Mouse (Mus musculus): ENCODE data around the gene Lix1l.

Lix1l gene

DNA sequence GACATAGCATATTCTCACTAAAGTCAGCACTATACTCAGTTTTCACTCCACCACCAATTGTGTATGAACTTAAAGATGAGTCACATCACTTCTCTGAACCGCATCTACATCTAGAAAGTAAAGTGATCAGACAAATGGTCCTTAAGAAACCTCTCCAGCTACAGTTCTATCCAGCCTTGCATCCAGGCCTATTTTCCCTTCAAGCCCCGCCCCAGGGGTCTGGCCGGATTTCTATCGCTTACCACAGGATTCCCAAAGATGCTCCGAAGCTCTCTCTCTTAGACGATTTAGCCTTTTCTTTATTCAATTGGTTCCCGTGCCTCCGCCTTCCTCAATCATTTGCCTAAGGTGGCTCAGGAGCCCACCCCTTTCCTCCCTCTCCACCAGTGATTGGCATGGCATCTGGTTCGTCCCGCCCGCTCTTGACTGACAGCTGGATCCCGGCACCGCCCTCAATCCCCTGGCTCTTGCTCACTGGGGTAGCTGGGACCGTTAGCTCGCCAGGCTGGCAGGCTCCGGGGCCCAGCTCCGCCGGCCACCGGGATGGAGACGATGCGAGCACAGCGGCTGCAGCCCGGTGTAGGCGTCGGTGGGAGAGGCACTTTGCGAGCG lies at the start of gene Lix1l:
Lix1l (plus strand) TSS at position 511 of the 612 bp plus-strand sequence.
- under 1% methylated on average over 27 of the region's 27 CpGs for WGBS

DNA sequence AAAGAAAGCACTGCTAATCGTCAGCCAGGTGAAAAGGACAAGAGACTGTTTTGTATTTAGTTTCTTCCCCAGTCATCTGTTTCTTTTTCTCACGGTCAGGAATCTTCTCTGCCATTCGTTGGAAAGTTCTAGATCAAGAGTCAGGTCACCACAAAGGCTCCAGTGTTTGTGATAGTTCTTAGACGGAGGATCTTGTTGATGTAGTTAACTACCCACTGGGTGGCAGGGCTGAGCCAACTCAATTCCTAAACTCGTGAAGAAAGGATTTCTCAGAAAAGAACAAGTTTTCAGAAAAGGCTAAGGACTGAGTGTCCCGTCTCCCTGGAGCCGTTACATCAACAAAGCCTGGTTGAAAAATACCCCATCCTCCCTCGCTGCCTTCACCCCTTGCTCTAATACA lies 49.7 kb upstream of the Lix1l start:
- 5% methylated on average over 8 of the region's 8 CpGs for WGBS

DNA sequence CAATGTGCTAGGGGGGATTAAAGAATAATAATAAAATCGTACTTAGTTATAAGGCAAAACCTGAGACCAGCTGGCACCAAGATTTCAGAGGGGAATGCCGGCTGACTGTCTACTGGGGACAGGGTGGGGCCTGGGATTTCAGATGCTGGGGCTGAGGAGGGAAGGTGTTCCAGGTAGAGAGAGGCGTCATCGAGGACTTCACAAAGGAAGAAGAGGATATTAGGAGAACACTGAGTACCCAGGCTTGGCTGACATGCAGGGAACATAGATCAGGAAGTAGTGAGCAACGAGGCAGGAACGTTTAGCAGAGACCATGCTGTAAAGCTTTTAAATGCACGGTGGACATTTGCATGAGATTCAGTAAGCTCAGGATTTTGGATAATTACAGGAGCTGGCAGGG lies 49.1 kb upstream of the Lix1l start:
- 64% methylated on average over 7 of the region's 7 CpGs for WGBS

- WGBS, result 88% methylated on average over 6 of the region's 6 CpGs
These were observed 47.3 kb upstream of the Lix1l start for GRCm38 (mm10) chr3:96553601-96554000.

GRCm38 (mm10) chr3:96554251-96554650 lies 46.7 kb upstream of the Lix1l start:
- WGBS, result 92% methylated on average over 6 of the region's 6 CpGs

GRCm38 (mm10) chr3:96555041-96555596 lies 45.8 kb upstream of the Lix1l start:
- 52% methylated on average over 12 of the region's 12 CpGs for WGBS

- 82% methylated on average over 15 of the region's 15 CpGs for WGBS
These were observed 44.8 kb upstream of the Lix1l start for GRCm38 (mm10) chr3:96555999-96556614.

DNA sequence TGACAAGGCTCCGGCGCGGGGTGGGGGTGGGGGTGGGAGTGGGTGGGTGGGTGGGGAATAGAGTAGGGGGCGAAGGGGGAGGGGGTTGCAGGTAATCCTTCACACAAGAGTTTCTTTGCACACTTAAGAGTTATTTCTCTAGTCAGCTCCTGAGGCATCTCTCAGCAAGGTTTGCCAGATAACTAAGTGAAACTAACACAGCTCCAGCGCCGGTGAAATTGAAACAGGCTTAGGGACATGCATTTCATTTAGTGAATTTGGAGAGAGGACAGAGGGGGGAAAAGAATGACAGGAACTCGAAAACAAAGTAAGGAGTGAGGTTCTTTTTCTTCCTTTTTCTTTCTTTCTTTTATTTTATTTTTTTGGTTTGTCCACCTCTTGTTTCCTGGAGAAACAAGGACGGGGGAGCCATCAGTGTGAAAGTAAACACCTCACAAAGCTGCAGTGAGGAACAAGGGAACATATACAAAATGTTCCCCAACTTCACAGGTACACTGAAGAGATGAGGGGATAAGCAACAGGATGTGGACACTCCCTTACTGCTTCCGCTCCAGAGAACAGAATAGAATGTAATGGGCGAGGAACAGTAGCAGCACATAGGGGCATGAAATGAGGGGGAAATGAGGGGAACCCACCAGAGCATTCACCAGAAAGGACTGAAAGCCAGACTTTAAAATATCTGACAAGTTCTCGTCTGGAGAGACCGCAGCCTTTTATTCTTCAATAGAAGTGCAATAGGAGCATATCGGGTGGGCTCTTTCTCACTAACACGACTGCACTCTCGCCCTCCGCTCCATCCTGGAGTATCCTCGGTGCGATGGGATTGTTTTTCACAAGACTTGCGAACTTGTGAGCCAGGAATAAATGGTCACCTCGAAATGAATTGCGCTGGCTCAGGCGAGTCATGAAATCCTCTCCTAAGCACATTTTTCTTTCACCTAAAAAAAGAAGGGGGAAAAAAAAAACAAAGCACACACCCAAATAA lies 44.0 kb upstream of the Lix1l start:
- 11% methylated on average over 22 of the region's 22 CpGs for WGBS

- WGBS, result under 1% methylated on average over 26 of the region's 26 CpGs
These were observed 43.3 kb upstream of the Lix1l start, which contains the start of gene Txnip for GRCm38 (mm10) chr3:96557694-96558093. TSS of gene Txnip (plus strand) at chr3:96557957.

DNA sequence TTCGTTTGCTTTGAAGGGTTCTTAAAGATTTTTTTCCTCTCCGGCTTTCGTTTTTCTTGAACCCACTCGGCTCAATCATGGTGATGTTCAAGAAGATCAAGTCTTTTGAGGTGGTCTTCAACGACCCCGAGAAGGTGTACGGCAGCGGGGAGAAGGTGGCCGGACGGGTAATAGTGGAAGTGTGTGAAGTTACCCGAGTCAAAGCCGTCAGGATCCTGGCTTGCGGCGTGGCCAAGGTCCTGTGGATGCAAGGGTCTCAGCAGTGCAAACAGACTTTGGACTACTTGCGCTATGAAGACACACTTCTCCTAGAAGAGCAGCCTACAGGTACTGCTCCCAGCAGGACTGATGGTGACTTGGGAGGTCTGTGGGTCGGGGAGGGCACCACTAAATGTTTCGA lies 42.8 kb upstream of the Lix1l start:
- 6% methylated on average over 17 of the region's 17 CpGs for WGBS

DNA sequence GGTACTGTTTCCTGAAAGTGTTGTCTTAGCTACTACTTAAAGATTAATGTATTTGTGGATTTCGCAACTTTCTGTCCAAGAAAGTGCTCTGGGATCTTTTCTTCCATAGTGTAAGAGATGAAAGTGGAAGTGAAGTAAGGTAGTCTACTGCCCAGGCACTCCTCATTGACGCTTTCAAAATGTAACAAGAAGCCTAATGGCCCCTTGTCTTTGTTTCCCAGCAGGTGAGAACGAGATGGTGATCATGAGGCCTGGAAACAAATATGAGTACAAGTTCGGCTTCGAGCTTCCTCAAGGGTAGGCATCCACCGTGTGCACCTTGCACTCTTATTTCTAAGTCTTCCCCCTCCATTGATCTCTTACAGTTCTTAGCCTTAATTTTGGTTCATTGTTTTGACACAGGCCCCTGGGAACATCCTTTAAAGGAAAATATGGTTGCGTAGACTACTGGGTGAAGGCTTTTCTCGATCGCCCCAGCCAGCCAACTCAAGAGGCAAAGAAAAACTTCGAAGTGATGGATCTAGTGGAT lies 42.2 kb upstream of the Lix1l start:
- 50% methylated on average over 10 of the region's 10 CpGs for WGBS

GRCm38 (mm10) chr3:96559398-96559910 lies 41.5 kb upstream of the Lix1l start:
- WGBS, result 67% methylated on average over 12 of the region's 12 CpGs

DNA sequence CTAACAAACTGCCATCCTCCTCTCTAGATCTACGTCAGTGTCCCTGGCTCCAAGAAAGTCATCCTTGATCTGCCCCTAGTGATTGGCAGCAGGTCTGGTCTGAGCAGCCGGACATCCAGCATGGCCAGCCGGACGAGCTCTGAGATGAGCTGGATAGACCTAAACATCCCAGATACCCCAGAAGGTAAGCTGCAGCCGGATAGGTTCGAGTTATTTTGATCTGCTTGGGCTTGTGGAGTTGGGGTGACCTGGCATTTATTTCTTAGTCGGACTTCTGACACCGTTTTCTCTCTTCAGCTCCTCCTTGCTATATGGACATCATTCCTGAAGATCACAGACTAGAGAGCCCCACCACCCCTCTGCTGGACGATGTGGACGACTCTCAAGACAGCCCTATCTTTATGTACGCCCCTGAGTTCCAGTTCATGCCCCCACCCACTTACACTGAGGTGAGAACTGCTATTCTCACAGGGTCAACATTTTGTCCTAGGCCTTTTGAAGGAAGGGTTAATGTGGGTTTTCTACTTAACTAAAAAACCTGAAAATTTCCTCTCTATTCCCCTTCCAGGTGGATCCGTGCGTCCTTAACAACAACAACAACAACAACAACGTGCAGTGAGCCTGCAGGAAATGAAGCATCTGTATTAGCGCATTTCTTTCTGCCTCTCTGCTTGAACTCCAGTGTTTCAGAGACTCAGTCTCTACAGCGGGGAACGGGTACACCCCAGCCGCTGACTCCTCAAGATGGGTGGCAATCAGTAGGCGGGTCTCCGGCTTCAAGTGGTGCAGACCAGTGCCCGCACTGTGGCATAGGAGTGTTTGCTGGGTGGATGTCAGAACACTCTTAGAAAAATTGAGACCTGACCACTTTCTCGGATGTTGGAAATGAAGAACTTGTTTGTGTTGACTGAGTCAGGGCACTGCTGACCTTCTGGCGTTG lies 40.8 kb upstream of the Lix1l start:
- 73% methylated on average over 23 of the region's 23 CpGs for WGBS

- WGBS, result 76% methylated on average over 9 of the region's 9 CpGs
These were observed 39.9 kb upstream of the Lix1l start for GRCm38 (mm10) chr3:96560881-96561668.

DNA sequence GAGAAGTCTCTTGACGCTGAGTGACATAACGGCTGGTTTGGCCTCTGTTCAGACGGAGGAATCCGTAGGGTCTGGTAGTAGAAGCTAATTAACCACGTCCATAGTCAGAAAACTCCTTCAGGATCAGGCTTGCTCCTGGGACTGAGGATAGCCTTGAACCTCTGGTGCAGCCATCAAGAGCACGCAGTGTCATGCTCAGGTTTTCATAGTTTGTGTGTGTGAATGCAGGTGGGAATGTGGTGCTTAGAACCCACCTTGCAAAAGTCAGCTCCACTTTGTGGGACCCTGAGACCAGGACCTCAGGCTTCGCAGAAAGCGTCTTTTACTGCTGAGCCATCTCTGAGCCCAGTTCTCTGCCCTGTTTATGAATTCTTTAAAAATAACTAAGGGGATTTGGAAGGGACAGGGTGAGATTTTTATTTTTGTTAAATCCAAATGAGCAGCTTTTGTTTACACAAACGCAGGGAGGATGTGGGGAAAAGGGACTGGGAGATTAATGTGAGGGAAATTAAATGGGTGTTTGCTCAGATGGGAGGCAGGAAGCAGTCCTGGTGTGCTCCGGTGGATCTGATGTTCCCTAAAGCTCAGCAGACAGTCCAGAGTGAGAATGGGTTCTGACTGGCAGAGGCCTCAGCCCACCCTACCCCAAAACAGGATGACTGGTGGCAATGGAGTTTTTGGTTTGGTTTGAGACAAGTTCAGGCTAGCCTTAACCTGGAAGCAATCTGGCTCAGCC lies 38.8 kb upstream of the Lix1l start:
- WGBS, result 62% methylated on average over 10 of the region's 10 CpGs

- 94% methylated on average over 8 of the region's 8 CpGs for WGBS
These were observed 37.7 kb upstream of the Lix1l start for GRCm38 (mm10) chr3:96563267-96563666.

- WGBS, result 51% methylated on average over 10 of the region's 10 CpGs
These were observed 36.9 kb upstream of the Lix1l start for GRCm38 (mm10) chr3:96563911-96564632.

DNA sequence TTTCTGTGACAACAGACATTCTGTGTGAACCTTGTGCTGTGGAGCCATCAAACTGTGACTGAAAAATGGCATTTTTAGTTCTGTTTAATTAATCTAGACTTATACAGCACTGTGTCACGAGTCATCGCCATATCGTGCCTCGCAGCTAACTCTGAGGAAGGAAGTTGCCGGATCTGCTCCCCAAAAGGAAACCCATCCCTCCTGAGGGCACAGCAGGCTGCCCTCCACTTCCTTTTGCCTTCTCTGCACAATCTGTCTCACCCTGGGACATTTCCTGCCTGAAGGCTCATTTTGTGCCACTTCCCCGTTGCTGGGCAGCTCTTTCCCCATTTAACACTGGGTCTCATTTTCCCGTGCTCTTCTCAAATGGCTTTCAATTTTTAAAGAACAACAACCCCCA lies 36.3 kb upstream of the Lix1l start:
- 68% methylated on average over 7 of the region's 7 CpGs for WGBS
